In genomic region chr10:88482866-88483265, GRCm38 (mm10) we compare ENCODE assay signal across 8 mouse cellular contexts. TPM values are rescaled to one million over a fixed set of nuclear protein-coding genes. Genes with fewer than 3 reads are reported as not detected.
"Had no signal": no experiment of that assay in that cellular context is flagged by ENCODE, and none has a peak within 500 bp of the region (broad histone marks: within the 10 kb centered on the region; RNA-seq: fewer than 3 reads in every experiment).

No protein-coding gene starts in this region.

RNA-seq across cellular contexts. Expression of gene Sycp3, which starts 23.5 kb away (rescaled TPM):
- polyA plus RNA-seq: neural tube, embryonic 13.5 days; neural tube, embryonic 14.5 days; neural tube, embryonic 15.5 days; small intestine, adult 2 months; spleen, adult 2 months; stomach, embryonic 14.5 days; stomach, embryonic 16.5 days; thymus, adult 2 months had no signal
